Mouse (Mus musculus): ENCODE data around the gene Sfmbt2. TPM values are rescaled to one million over a fixed set of nuclear protein-coding genes. Genes with fewer than 3 reads are reported as not detected.

Gene Sfmbt2
- polyA plus RNA-seq, 1 experiment from 2014 or later, result 2.0 TPM

DNA sequence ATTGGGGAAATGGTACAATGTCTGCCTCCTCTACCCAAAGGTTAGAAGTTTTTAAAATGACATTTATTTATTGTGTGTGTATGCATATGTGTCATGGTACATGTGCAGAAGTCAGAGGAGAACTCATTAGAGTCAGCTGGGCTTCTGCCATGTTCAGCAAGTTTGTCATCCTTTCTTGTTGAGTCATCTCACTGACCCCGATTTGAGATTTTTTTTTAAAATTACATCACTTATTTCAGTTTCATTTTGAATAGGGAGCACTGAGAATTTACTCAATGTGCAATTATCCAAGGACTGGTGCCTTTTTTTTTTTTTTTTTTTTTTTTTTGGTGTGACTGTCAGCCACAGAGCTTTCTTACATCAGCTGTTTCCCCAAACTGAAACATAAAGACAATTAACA is 19.2 kb upstream of the Sfmbt2 start:
- H3K27ac ChIP-seq (replicated peaks), result no peak overlapping the region
- peaks cover 7% of the 10 kb centered on the region for H3K4me1 ChIP-seq
- no peaks in the 10 kb centered on the region for H3K36me3 ChIP-seq
- 87% methylated on average over 1 of the region's 1 CpGs for WGBS
- H3K4me3 ChIP-seq, result no peak overlapping the region
- DNase-seq (ENCODE audit: low spot score), result no peak
- no peaks in the 10 kb centered on the region for H3K9me3 ChIP-seq (replicated peaks)
- no peaks in the 10 kb centered on the region for H3K27me3 ChIP-seq (ENCODE audit: low read depth, poor library complexity, severe bottlenecking)

DNA sequence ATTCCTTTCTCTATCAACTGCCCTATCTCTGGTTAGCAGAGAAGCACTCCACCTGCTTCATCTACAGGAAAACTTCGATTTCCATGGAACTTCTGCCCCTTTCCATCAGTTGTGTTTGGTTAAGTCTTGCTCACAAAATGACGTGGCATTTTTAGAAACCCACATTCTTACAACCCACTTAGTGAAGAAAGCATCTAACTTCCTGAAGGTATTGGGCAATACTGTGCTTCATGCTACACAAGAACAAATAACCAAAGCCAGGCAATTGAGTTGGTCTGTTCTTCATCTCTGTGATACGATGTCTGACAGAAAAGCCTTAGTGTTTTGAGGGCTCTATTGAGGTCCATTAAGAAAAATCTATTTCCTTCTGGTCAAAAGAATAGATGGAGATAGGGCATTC is 17.4 kb upstream of the Sfmbt2 start:
- WGBS, result 83% methylated on average over 3 of the region's 3 CpGs
- Histone ChIP-seq H3K4me3 (no peak overlapping the region), H3K9me3 (replicated peaks) (no peaks in the 10 kb centered on the region), H3K36me3 (no peaks in the 10 kb centered on the region), H3K4me1 (peaks cover 7% of the 10 kb centered on the region), H3K27me3 (ENCODE audit: low read depth, poor library complexity, severe bottlenecking) (no peaks in the 10 kb centered on the region), H3K27ac (replicated peaks) (no peak overlapping the region)
- DNase-seq (ENCODE audit: low spot score), result no peak

DNA sequence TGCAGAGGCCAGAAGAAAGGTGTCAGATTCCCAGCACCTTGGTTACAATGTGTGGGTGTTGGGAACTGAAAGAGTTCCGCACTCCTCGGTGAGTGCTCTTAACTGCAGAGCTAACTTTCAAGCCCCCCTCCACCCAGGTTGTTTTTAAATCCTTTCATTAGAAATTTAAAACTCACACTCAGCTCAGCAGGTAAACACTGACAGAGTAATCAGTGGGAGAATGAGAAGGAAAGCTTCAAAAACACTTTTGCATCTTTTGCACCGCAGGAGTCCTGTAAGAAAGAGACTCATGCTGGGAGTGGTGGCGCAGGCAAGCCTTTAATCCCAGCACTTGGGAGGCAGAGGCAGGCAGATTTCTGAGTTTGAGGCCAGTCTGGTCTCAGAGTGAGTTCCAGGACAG is 16.4 kb upstream of the Sfmbt2 start:
- H3K27ac ChIP-seq (replicated peaks), result no peak overlapping the region
- WGBS, result 54% methylated on average over 4 of the region's 4 CpGs
- H3K4me1 ChIP-seq, result peaks cover 7% of the 10 kb centered on the region
- H3K27me3 ChIP-seq (ENCODE audit: low read depth, poor library complexity, severe bottlenecking), result no peaks in the 10 kb centered on the region
- H3K36me3 ChIP-seq, result no peaks in the 10 kb centered on the region
- no peaks in the 10 kb centered on the region for H3K9me3 ChIP-seq (replicated peaks)
- DNase-seq (ENCODE audit: low spot score), result no peak
- H3K4me3 ChIP-seq, result no peak overlapping the region

DNA sequence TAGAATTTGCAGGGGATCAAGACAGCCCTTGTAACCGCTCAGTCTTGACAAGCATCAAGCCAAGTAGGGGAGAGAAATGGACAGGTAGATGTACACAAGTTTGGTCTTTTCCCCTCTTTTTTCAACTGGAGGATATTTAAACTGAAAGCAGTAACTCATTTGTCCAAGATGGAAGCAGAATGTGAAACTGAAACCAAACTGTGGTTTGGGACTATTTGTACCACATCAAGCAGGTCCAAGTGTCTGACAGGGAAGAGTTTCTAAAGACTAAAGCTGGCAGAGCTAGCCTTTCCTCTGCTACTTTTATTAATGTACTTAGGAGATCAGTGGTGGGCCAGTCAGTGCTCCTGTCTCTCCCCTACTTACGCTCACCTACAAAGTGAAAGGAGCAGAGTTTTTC is 10.4 kb upstream of the Sfmbt2 start:
- 86% methylated on average over 2 of the region's 2 CpGs for WGBS
- H3K36me3 ChIP-seq, result no peaks in the 10 kb centered on the region
- no peak overlapping the region for H3K27ac ChIP-seq (replicated peaks)
- 0 out of 2 replicates have a peak, but pooled peaks cover 8% of the 10 kb centered on the region for H3K27me3 ChIP-seq (ENCODE audit: low read depth, poor library complexity, severe bottlenecking)
- no peak overlapping the region for H3K4me3 ChIP-seq
- no peak for DNase-seq (ENCODE audit: low spot score)
- H3K9me3 ChIP-seq (replicated peaks), result no peaks in the 10 kb centered on the region
- H3K4me1 ChIP-seq, result no peaks in the 10 kb centered on the region

DNA sequence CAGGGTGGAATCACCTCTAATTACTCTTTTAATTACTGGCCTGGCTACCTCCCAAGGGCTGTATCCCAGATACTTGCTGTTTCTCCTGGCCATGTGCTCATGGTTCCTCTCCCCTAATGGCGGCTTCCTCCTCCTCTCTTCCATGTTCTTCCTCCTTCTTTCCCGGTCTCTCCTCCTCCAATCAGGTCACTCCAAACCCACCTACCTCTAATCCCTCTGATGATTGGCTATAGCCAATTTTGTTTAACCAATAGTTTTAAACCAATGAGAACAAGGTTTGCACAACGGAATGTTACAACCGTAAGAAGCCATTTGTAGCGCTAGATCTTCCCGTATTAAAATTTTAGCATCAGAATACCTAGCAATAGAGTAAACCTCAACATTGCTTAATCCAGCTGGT is 5.2 kb upstream of the Sfmbt2 start:
- H3K27ac ChIP-seq (replicated peaks), result no peak overlapping the region
- no peaks in the 10 kb centered on the region for H3K36me3 ChIP-seq
- WGBS, result 93% methylated on average over 6 of the region's 6 CpGs
- H3K4me1 ChIP-seq, result no peaks in the 10 kb centered on the region; the same call in 1 of the 2 replicates
- peaks cover 45% of the 10 kb centered on the region for H3K27me3 ChIP-seq (ENCODE audit: low read depth, poor library complexity, severe bottlenecking)
- no peak overlapping the region for H3K4me3 ChIP-seq
- H3K9me3 ChIP-seq (replicated peaks), result no peaks in the 10 kb centered on the region
- DNase-seq (ENCODE audit: low spot score), result no peak

DNA sequence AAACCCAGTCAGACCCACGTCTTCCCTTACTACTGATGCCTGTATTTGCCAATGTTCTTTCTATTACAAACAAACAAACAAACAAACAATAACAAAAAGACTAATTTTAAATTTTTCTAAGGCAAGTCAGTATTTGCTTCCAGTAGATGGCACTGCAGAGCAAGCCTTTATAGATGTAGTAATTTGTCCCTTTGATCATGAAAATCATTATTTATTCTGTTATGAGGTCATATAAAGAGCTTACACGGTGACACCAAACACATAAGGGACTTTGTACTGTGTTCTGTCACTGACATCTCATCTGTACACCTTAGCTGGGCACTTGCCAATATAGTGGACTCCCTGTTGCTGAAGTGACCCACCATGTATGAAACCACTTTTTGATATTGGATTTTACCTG is 4.0 kb upstream of the Sfmbt2 start:
- no peak for DNase-seq (ENCODE audit: low spot score)
- H3K4me1 ChIP-seq, result peaks cover 3% of the 10 kb centered on the region; the same call in 1 of the 2 replicates
- peaks cover 52% of the 10 kb centered on the region for H3K27me3 ChIP-seq (ENCODE audit: low read depth, poor library complexity, severe bottlenecking)
- no peaks in the 10 kb centered on the region for H3K9me3 ChIP-seq (replicated peaks)
- H3K4me3 ChIP-seq, result no peak overlapping the region
- WGBS, result 41% methylated on average over 2 of the region's 2 CpGs
- no peak overlapping the region for H3K27ac ChIP-seq (replicated peaks)
- H3K36me3 ChIP-seq, result no peaks in the 10 kb centered on the region

DNA sequence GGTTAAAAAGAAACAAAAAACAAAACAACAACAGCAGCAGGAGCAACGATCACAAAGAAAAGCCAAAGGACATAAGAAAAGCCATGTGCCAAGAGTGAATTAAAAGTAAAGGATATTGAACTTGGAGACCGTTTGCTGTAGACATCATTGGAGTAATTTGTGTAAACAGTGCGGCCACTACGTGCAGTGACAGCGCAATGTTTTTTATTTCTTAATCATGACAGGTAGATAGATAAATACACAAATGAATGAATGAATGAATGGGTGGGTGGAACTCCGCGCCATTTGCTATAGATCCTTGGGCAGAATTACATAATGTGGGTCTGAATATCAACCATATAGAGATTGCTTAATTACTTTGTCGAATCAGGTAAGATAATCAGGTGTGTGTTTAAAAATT is 634 bp upstream of the Sfmbt2 start:
- Histone ChIP-seq H3K36me3 (no peaks in the 10 kb centered on the region), H3K27ac (replicated peaks) (no peak overlapping the region), H3K4me3 (no peak overlapping the region), H3K4me1 (peaks cover 22% of the 10 kb centered on the region), H3K9me3 (replicated peaks) (no peaks in the 10 kb centered on the region), H3K27me3 (ENCODE audit: low read depth, poor library complexity, severe bottlenecking) (peaks cover 80% of the 10 kb centered on the region)
- no peak for DNase-seq (ENCODE audit: low spot score)
- WGBS, result 4% methylated on average over 8 of the region's 8 CpGs

DNA sequence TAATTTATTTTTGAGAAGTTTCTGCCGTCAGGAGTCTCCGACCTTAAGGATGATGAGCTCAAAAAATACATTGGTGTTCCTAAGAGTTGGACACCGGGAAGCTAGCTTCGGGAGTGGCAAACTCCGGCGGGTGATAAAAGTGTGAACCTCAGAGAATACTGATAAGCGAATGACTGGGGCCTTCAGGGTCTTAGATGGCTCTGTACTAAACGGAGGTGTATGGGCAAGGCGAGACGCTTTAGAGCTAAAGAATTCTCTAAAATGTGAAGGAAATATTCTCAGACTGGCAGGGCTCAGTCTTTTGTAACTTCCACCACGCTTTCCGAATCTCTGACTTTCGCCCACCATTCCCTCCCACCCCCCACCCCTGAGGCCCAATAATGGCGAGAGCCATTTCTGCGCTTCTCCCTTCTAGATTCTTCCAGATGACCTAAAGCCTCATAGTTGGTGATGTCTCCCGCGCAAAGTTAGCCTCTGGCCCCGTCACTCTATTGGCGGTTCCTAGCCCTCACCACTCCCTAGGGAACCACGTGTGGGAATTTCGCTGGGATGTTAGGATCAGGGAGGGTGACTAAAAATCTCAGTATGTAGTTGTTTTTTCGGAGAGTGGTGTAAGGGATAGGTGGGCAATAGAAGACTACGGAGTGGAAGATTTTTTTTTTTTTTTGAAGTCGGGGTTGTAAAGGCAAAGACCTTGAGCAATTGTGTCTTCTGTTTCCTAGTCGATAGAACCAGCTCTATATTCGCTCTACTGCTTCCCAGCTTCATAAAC is 563 bp downstream of the Sfmbt2 start:
- Histone ChIP-seq H3K4me3 (no peak overlapping the region), H3K9me3 (replicated peaks) (no peaks in the 10 kb centered on the region), H3K36me3 (no peaks in the 10 kb centered on the region), H3K4me1 (peaks cover 33% of the 10 kb centered on the region), H3K27ac (replicated peaks) (no peak overlapping the region), H3K27me3 (ENCODE audit: low read depth, poor library complexity, severe bottlenecking) (peaks cover 92% of the 10 kb centered on the region)
- peak; percentile 33 for DNase-seq (ENCODE audit: low spot score)
- 1% methylated on average over 26 of the region's 26 CpGs for WGBS

DNA sequence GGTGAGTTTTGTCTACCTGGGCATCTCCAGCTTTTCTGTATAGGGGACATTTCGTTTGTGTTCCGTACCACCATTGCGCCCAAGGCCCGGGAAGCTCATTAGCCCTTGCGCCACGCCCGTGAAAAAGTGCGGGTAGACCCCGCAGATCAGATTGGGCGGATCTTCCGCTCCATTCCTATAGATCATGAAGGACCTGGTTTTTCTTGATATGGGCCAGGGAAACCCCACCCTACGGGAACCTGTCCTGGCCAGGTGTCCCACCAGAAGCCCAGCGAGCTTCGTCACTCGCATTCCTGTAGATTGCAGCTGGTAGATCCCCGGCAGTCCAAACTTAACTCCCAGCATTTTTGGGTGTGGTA is 1.1 kb downstream of the Sfmbt2 start:
- Histone ChIP-seq H3K4me1 (peaks cover 33% of the 10 kb centered on the region), H3K9me3 (replicated peaks) (no peaks in the 10 kb centered on the region), H3K27me3 (ENCODE audit: low read depth, poor library complexity, severe bottlenecking) (peaks cover 94% of the 10 kb centered on the region), H3K36me3 (no peaks in the 10 kb centered on the region), H3K27ac (replicated peaks) (no peak overlapping the region), H3K4me3 (no peak overlapping the region)
- WGBS, result 2% methylated on average over 16 of the region's 16 CpGs
- DNase-seq (ENCODE audit: low spot score), result peak; percentile 42

DNA sequence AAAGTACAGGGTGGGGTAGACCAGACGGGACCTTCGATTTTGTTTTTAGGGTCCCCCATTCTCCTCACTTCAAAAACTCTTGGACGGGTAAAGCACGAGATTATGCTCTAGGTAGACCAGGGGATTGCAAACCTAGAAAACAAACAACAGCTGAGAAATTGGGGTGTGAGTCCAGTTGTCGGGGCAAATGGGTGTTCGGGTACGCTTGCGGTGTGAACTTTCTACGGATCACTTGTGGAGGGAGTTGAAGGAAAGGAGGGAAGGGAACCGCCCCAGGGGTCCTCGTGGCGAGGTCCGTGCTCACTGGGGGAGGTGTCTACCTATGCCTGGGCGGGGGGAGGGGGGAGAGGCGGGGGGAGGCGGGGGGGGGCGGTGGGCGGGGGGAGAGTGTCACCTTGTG is 1.6 kb downstream of the Sfmbt2 start:
- peak overlapping the region; percentile 78; the same call in 1 of the 2 replicates for H3K27ac ChIP-seq (replicated peaks)
- peaks cover 33% of the 10 kb centered on the region for H3K4me1 ChIP-seq
- H3K9me3 ChIP-seq (replicated peaks), result no peaks in the 10 kb centered on the region
- no peaks in the 10 kb centered on the region for H3K36me3 ChIP-seq
- WGBS, result 1% methylated on average over 8 of the region's 18 CpGs
- DNase-seq (ENCODE audit: low spot score), result peak; percentile 23
- peaks cover 94% of the 10 kb centered on the region for H3K27me3 ChIP-seq (ENCODE audit: low read depth, poor library complexity, severe bottlenecking)
- peak overlapping the region; percentile 67 for H3K4me3 ChIP-seq

DNA sequence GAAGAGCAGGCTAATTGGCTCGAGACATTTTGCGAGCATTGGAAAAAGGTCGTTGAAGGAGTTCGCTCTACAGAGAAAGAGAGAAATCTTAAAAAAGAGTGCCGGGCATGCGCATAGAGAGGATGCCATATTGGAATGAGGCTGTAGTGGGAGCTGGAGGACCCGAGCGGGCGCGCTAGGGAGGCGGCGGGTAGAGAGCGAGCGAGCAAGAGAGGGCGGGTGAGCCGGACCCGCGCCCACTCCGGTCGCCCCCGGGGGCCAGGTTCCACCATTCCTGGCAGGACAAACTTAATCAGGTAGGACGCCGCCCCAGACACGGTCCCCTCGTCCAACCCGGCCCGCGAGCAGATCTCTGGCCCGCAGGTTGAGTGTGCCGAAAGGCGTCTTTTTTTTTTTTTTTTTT is 2.0 kb downstream of the Sfmbt2 start:
- WGBS, result 0% methylated on average over 31 of the region's 31 CpGs
- H3K27me3 ChIP-seq (ENCODE audit: low read depth, poor library complexity, severe bottlenecking), result peaks cover 94% of the 10 kb centered on the region
- H3K4me3 ChIP-seq, result peak overlapping the region; percentile 67
- no peaks in the 10 kb centered on the region for H3K36me3 ChIP-seq
- peak overlapping the region; percentile 78 for H3K27ac ChIP-seq (replicated peaks)
- peaks cover 33% of the 10 kb centered on the region for H3K4me1 ChIP-seq
- peak; percentile 82 for DNase-seq (ENCODE audit: low spot score)
- H3K9me3 ChIP-seq (replicated peaks), result no peaks in the 10 kb centered on the region

DNA sequence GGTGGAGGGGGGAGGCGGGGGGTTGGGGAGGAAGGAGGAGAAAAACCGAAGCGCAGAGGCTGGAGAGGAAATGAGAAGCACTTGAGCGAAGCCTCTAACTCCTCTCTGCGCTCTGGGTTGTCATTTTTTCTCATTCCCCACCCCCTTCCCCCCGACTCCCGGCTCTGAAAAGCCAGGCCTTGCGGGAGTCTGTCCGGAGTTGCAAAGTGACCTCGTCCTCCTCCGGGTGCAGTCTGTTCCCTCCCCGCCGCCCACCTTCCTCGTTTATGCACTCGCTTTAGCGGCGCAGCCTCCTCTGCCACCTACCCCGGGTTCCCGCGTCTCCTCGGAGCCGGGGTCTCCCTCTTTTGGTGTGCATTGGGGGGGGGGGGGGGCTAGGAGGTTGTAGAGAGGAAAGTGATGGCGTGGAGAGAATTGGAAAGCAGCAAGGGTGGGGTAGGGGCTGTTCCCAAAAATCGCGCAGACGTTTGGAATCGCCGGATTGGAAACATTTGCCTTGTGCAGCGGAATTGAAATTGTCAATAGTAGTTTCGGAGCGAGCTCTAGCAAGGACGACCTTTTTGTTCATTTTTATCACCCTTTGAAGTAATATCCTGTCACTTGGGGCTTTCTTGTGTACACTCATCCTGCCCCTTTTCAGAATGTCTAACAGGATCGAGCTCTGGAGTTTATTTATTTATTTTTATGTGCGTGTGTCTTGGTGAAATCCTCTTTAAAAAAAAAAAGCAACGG is 2.6 kb downstream of the Sfmbt2 start:
- peaks cover 33% of the 10 kb centered on the region for H3K4me1 ChIP-seq
- H3K27me3 ChIP-seq (ENCODE audit: low read depth, poor library complexity, severe bottlenecking), result peaks cover 94% of the 10 kb centered on the region
- peak overlapping the region; percentile 67 for H3K4me3 ChIP-seq
- no peaks in the 10 kb centered on the region for H3K36me3 ChIP-seq
- under 1% methylated on average over 35 of the region's 35 CpGs for whole genome bisulfite sequencing
- no peaks in the 10 kb centered on the region for H3K9me3 ChIP-seq (replicated peaks)
- peak overlapping the region; percentile 78; the same call in 1 of the 2 replicates for H3K27ac ChIP-seq (replicated peaks)
- DNase-seq (ENCODE audit: low spot score), result peak; percentile 72

DNA sequence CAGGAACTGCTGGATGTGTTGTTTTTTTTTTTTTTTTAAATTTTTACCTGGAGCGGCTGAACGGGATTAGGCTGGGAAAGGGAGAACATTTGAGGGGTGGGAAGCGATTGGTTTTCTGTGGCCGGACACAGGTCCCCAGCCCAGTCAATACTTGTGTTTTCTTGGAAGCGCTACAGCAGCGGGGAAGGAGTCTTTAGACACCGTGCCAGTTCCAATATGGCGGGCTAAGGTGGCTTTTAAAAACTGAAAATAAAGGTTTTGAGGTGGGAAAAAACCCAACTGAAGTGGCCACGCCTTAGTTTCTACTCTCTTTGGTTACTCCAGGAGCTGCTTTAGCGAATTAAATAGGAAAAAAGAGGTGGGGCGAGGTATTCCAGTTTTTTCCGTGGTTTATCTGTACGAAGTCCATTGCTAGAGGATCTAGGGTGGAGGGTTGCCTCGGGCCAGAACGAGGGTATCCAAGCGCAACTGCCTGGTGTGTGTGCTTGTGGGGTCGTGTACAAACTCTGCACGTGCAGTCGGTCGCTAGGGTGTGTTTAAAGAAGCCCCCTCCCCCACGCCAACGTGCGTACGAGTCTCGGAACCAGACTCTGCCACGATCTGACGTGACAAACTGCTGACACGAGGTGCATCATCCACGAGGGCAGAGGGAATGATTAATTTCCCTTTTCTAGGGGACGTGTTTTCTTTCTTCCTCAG is 3.3 kb downstream of the Sfmbt2 start:
- H3K27me3 ChIP-seq (ENCODE audit: low read depth, poor library complexity, severe bottlenecking), result peaks cover 87% of the 10 kb centered on the region
- H3K27ac ChIP-seq (replicated peaks), result no peak overlapping the region
- peaks cover 33% of the 10 kb centered on the region for H3K4me1 ChIP-seq
- H3K36me3 ChIP-seq, result no peaks in the 10 kb centered on the region
- H3K4me3 ChIP-seq, result peak overlapping the region; percentile 67
- WGBS, result under 1% methylated on average over 30 of the region's 30 CpGs
- H3K9me3 ChIP-seq (replicated peaks), result no peaks in the 10 kb centered on the region
- peak; percentile 44 for DNase-seq (ENCODE audit: low spot score)

Data from midbrain, embryonic 10.5 days (tissue).